Mouse (Mus musculus) CD8-positive naive resting alpha-beta T cell, adult 2 months (primary cell): ENCODE results near the gene Mgat3.
A peak's percentile ranks its signal among the peaks of the same experiment; 100 is the strongest.

Source experiments
- DNase-seq, 2 experiments: peaks; one replicate each; pipeline ENCODE4 v3.0.0; 2022; ENCODE audit warnings: low read depth in 2 of 2, low spot score in 2 of 2

Mgat3 gene

GRCm38 (mm10) chr15:80173001-80173771 is at the start of gene Mgat3:
Gene Mgat3, plus strand, starts transcription at chr15:80173721.
- DNase-seq = no peak

- no peak for DNase-seq
Measured at GRCm38 (mm10) chr15:80124651-80125050, 48.9 kb upstream of the Mgat3 start.

- no peak for DNase-seq
Measured at GRCm38 (mm10) chr15:80127191-80127590, 46.3 kb upstream of the Mgat3 start.

GRCm38 (mm10) chr15:80129982-80130381 is 43.5 kb upstream of the Mgat3 start:
- no peak for DNase-seq

- DNase-seq = no peak
Measured at GRCm38 (mm10) chr15:80130689-80131088, 42.8 kb upstream of the Mgat3 start.

GRCm38 (mm10) chr15:80131421-80131820 is 42.1 kb upstream of the Mgat3 start:
- no peak for DNase-seq

GRCm38 (mm10) chr15:80132452-80132851 is 41.1 kb upstream of the Mgat3 start:
- DNase-seq = no peak

- DNase-seq = peak; percentile 90 to 92
Measured at GRCm38 (mm10) chr15:80132993-80133586, 40.4 kb upstream of the Mgat3 start, which contains the start of gene Tab1. Gene Tab1, plus strand, starts transcription at chr15:80133127.

GRCm38 (mm10) chr15:80133682-80134449 is 39.7 kb upstream of the Mgat3 start:
- DNase-seq = no peak

- DNase-seq = no peak
Measured at GRCm38 (mm10) chr15:80134450-80134847, 39.1 kb upstream of the Mgat3 start.

GRCm38 (mm10) chr15:80135499-80135898 is 38.0 kb upstream of the Mgat3 start:
- DNase-seq = no peak

- no peak for DNase-seq
Measured at GRCm38 (mm10) chr15:80136645-80137044, 36.9 kb upstream of the Mgat3 start.

- no peak for DNase-seq
Measured at GRCm38 (mm10) chr15:80137945-80138791, 35.4 kb upstream of the Mgat3 start.

- DNase-seq = no peak
Measured at GRCm38 (mm10) chr15:80140302-80140701, 33.2 kb upstream of the Mgat3 start.

GRCm38 (mm10) chr15:80140878-80141277 is 32.6 kb upstream of the Mgat3 start:
- no peak for DNase-seq

- no peak for DNase-seq
Measured at GRCm38 (mm10) chr15:80142130-80142529, 31.4 kb upstream of the Mgat3 start.

- no peak for DNase-seq
Measured at GRCm38 (mm10) chr15:80143760-80144159, 29.8 kb upstream of the Mgat3 start.

GRCm38 (mm10) chr15:80145397-80145796 is 28.1 kb upstream of the Mgat3 start:
- DNase-seq = no peak

GRCm38 (mm10) chr15:80146153-80146552 is 27.4 kb upstream of the Mgat3 start:
- DNase-seq = no peak

- no peak for DNase-seq
Measured at GRCm38 (mm10) chr15:80147090-80147489, 26.4 kb upstream of the Mgat3 start.

GRCm38 (mm10) chr15:80147511-80147910 is 26.0 kb upstream of the Mgat3 start:
- no peak for DNase-seq
